Mouse (Mus musculus) embryonic facial prominence, embryonic 13.5 days (tissue): Measurements from ENCODE around the gene Tenm1. TPM values are rescaled to one million over a fixed set of nuclear protein-coding genes. Genes with fewer than 3 reads are reported as not detected.

Source experiments
- ATAC-seq: fragments of 200-750 bp; cut with Nextera tagmentation; 2 replicates; pipeline ENCODE4 v1.8.0; 2017; ENCODE audit warnings: low read depth; ENCODE audit not compliant: insufficient number of reproducible peaks, insufficient read depth, low FRiP score, low TSS enrichment
- H3K27ac ChIP-seq: fragments of 300-500 bp; sonication (generic); 2 replicates; pipeline ENCODE4 v1.5.1; 2015; ENCODE audit warnings: moderate library complexity, mild to moderate bottlenecking, inconsistent platforms
- H3K27me3 ChIP-seq: fragments of 300-500 bp; sonication (generic); 2 replicates; pipeline ENCODE4 v1.6.1; 2015; ENCODE audit warnings: mild to moderate bottlenecking, inconsistent platforms
- H3K36me3 ChIP-seq: fragments of 300-500 bp; sonication (generic); 2 replicates; pipeline ENCODE4 v1.6.1; 2015; ENCODE audit warnings: mild to moderate bottlenecking, inconsistent platforms
- H3K4me1 ChIP-seq: fragments of 300-500 bp; sonication (generic); 2 replicates; pipeline ENCODE4 v1.6.1; 2015; ENCODE audit warnings: inconsistent platforms
- H3K4me2 ChIP-seq: fragments of 300-500 bp; sonication (generic); 2 replicates; pipeline ENCODE4 v1.6.1; 2015; ENCODE audit warnings: moderate library complexity, mild to moderate bottlenecking, inconsistent platforms
- H3K4me3 ChIP-seq: fragments of 300-500 bp; sonication (generic); 2 replicates; pipeline ENCODE4 v1.5.1; 2015; ENCODE audit warnings: mild to moderate bottlenecking, inconsistent platforms
- H3K9ac ChIP-seq: fragments of 300-500 bp; sonication (generic); 2 replicates; pipeline ENCODE4 v1.6.1; 2015; ENCODE audit warnings: mild to moderate bottlenecking, inconsistent platforms
- H3K9me3 ChIP-seq: fragments of 300-500 bp; sonication (generic); 2 replicates; pipeline ENCODE4 v1.6.1; 2016; ENCODE audit warnings: inconsistent platforms
- WGBS: fragments of 180-500 bp; shearing (Covaris S2); methylation state at CpG from one replicate; pipeline ENCODE4 v1.1.7; 2015; ENCODE audit warnings: mixed read lengths; 5-methylcytosine and 5-hydroxymethylcytosine counted together
- polyA plus RNA-seq: library from polyadenylated mRNA; unstranded; fragments of >200 nt; fragmentation: Nextera tagmentation; extraction: Ambion mirVana; gene quantifications from 2 replicates; pipeline ENCODE4 v1.2.1, GENCODE M21; 2015

The Tenm1 gene
- 2.2 TPM in 2 replicates for polyA plus RNA-seq

DNA sequence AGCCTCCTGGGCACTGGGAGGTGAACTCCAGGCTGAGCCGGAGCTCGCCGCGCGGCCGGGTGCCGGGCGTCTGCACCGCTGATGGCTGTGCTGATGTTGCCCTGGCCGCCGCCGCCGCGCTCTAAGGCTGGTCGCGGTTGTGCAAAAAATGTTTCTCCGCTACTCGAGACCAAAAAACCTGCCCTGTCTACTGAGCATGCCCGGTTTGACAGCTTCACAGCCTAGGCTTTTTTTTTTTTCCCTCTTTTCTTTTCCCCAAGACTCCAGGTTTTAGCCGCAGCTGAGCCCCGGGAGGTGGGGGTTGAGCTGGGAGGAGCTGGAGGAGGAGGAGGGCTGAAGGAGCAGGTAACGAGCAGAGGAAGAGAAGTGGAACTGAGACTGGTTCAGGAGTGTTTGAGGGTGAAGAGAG is at the start of gene Tenm1:
Gene Tenm1, minus strand, starts transcription at position 272 of the 409 bp plus-strand sequence.
- no peaks in the 10 kb centered on the region for H3K9me3 ChIP-seq
- ATAC-seq, result peak; percentile 37; the same call in 1 of the 2 replicates
- H3K9ac ChIP-seq, result 0 out of 2 replicates have a peak within 1 kb of the TSS, but pooled peaks have one; percentile 46
- 23% methylated on average over 22 of the region's 22 CpGs for WGBS
- H3K4me1 ChIP-seq, result no peaks in the 10 kb centered on the region
- H3K4me2 ChIP-seq, result peak within 1 kb of the TSS; percentile 67
- no peak within 1 kb of the TSS for H3K27ac ChIP-seq
- H3K36me3 ChIP-seq, result no peaks in the 10 kb centered on the region
- H3K27me3 ChIP-seq, result peaks cover 20% of the 10 kb centered on the region
- peak within 1 kb of the TSS; percentile 40 for H3K4me3 ChIP-seq

GRCm38 (mm10) chrX:43467311-43467710 is 38.4 kb upstream of the Tenm1 start:
- ATAC-seq, result no peak
- Histone ChIP-seq H3K27ac (no peak overlapping the region), H3K4me2 (no peak overlapping the region), H3K9ac (no peak overlapping the region), H3K4me3 (no peak overlapping the region), H3K9me3 (no peaks in the 10 kb centered on the region), H3K4me1 (no peaks in the 10 kb centered on the region), H3K27me3 (no peaks in the 10 kb centered on the region), H3K36me3 (no peaks in the 10 kb centered on the region)

DNA sequence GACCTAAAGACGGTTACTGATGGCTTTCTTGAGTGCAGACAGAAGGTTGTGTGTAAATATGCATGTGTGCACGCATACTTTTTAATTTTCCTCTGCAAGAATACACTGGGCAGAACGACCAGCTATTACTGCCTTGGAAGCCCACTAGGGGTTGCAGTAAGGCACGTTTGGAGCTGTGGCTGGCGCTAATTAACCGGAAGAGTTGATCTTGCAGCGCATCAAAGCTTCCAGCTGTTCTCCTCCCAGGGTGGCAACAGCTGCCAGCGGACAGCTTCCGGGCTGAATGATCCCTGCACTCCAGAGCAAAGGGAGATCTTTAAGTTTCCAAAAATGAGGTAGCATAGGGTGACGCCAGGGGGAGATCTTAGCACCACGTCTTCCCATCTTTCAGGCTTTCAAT is 1.7 kb upstream of the Tenm1 start:
- H3K27ac ChIP-seq, result no peak overlapping the region
- peak overlapping the region; percentile 40 for H3K4me3 ChIP-seq
- WGBS, result 15% methylated on average over 11 of the region's 11 CpGs
- H3K9ac ChIP-seq, result no peak overlapping the region
- peaks cover 20% of the 10 kb centered on the region for H3K27me3 ChIP-seq
- no peaks in the 10 kb centered on the region for H3K4me1 ChIP-seq
- no peaks in the 10 kb centered on the region for H3K36me3 ChIP-seq
- no peak for ATAC-seq
- no peaks in the 10 kb centered on the region for H3K9me3 ChIP-seq
- H3K4me2 ChIP-seq, result peak overlapping the region; percentile 67

- 0 out of 2 replicates have a peak overlapping the region, but pooled peaks have one; percentile 46 for H3K9ac ChIP-seq
- H3K9me3 ChIP-seq, result no peaks in the 10 kb centered on the region
- H3K4me2 ChIP-seq, result peak overlapping the region; percentile 67
- H3K4me1 ChIP-seq, result no peaks in the 10 kb centered on the region
- ATAC-seq, result no peak
- H3K4me3 ChIP-seq, result peak overlapping the region; percentile 40
- H3K36me3 ChIP-seq, result no peaks in the 10 kb centered on the region
- H3K27me3 ChIP-seq, result peaks cover 20% of the 10 kb centered on the region
- 22% methylated on average over 25 of the region's 25 CpGs for WGBS
- H3K27ac ChIP-seq, result no peak overlapping the region
These were observed 1.1 kb upstream of the Tenm1 start for GRCm38 (mm10) chrX:43429982-43430531.

DNA sequence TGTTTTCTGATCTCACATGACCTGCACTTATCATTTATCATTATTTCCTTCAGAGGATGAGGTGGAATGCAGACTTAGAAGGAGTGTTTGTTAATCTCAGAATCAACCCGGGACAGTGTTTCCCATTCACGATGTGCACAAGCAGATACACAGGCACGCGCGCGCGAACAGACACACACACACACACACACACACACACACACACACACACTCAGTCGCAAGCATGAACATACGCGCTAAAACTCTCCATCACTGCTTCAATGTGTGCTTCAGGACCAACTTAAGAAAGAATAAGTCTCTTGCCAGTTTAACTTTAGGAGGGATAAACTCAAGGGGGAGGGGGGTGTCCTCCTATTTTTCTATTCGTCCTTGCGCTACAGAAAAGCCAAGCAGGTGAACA is 411 bp upstream of the Tenm1 start:
- ATAC-seq, result no peak
- Histone ChIP-seq H3K9ac (no peak overlapping the region), H3K9me3 (no peaks in the 10 kb centered on the region), H3K4me1 (no peaks in the 10 kb centered on the region), H3K27ac (no peak overlapping the region), H3K4me2 (peak overlapping the region; percentile 67), H3K27me3 (peaks cover 20% of the 10 kb centered on the region), H3K4me3 (peak overlapping the region; percentile 40), H3K36me3 (no peaks in the 10 kb centered on the region)
- WGBS, result 27% methylated on average over 12 of the region's 12 CpGs

- Histone ChIP-seq H3K36me3 (no peaks in the 10 kb centered on the region), H3K4me2 (peak overlapping the region; percentile 67), H3K9me3 (no peaks in the 10 kb centered on the region), H3K27me3 (peaks cover 20% of the 10 kb centered on the region), H3K9ac (no peak overlapping the region), H3K4me3 (peak overlapping the region; percentile 40), H3K27ac (no peak overlapping the region), H3K4me1 (no peaks in the 10 kb centered on the region)
- 20% methylated on average over 12 of the region's 12 CpGs for WGBS
- no peak for ATAC-seq
These were observed 963 bp downstream of the Tenm1 start for GRCm38 (mm10) chrX:43427961-43428365.

GRCm38 (mm10) chrX:43427111-43427510 is 1.8 kb downstream of the Tenm1 start:
- 29% methylated on average over 10 of the region's 10 CpGs for WGBS
- Histone ChIP-seq H3K4me3 (peak overlapping the region; percentile 40), H3K4me1 (no peaks in the 10 kb centered on the region)

GRCm38 (mm10) chrX:43397957-43398356 is 31.0 kb downstream of the Tenm1 start:
- H3K27me3 ChIP-seq, result no peaks in the 10 kb centered on the region
- H3K4me2 ChIP-seq, result no peak overlapping the region
- ATAC-seq, result no peak
- no peaks in the 10 kb centered on the region for H3K36me3 ChIP-seq
- H3K27ac ChIP-seq, result no peak overlapping the region
- WGBS, result 73% methylated on average over 3 of the region's 3 CpGs
- no peak overlapping the region for H3K4me3 ChIP-seq
- H3K4me1 ChIP-seq, result no peaks in the 10 kb centered on the region
- H3K9me3 ChIP-seq, result no peaks in the 10 kb centered on the region
- no peak overlapping the region for H3K9ac ChIP-seq

More at GRCm38 (mm10) chrX:43427111-43427510, 1.8 kb downstream of the Tenm1 start:
- no peak overlapping the region for H3K27ac ChIP-seq
- H3K27me3 ChIP-seq, result peaks cover 20% of the 10 kb centered on the region
- H3K9ac ChIP-seq, result no peak overlapping the region
- no peak for ATAC-seq
- no peaks in the 10 kb centered on the region for H3K36me3 ChIP-seq
- H3K4me2 ChIP-seq, result peak overlapping the region; percentile 67
- H3K9me3 ChIP-seq, result no peaks in the 10 kb centered on the region

DNA sequence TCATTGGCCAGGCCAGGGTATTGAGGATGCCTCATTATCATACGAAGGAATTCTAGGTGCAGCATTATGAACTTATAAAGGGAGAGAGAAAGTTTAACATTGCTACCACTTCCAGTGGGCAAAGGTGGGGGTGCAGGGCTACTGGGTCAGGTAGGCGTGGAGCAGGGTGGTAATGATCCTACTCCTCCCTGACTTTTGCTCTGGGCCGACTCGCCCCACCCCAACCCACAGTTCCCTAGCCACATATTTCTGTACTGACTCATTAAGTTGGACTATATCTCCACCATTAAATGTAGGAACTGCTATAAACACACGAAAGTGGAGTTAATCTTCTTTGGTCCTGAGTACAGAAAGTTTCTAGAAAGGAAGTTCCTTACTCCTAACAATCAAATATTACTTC is 40.8 kb downstream of the Tenm1 start:
- Histone ChIP-seq H3K27me3 (no peaks in the 10 kb centered on the region), H3K27ac (no peak overlapping the region), H3K4me3 (no peak overlapping the region), H3K9me3 (no peaks in the 10 kb centered on the region), H3K4me2 (no peak overlapping the region), H3K4me1 (no peaks in the 10 kb centered on the region), H3K36me3 (no peaks in the 10 kb centered on the region), H3K9ac (no peak overlapping the region)
- no peak for ATAC-seq
- whole genome bisulfite sequencing, result 74% methylated on average over 5 of the region's 5 CpGs

GRCm38 (mm10) chrX:43372526-43372925 is 56.4 kb downstream of the Tenm1 start:
- ATAC-seq, result no peak
- no peaks in the 10 kb centered on the region for H3K27me3 ChIP-seq

DNA sequence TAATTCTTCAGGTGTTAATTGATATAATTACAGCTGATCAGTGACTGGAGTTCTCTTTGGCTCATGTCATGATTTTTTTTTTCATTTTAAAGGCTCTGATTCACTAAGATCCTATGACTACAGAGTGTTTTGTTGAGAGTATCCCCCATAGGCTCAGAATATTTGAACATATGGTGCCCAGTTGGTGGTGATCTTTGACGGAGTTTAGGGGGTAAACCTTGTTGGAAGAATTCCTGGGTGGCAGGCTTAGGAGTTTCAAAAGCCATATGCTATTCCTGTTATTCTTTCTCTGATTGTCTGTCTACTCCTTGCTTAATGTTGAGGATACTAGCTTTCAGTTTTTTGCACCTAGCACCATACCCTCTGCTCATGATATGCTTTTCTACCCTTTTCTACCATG is 109.6 kb downstream of the Tenm1 start:
- Histone ChIP-seq H3K4me1 (no peaks in the 10 kb centered on the region), H3K36me3 (no peaks in the 10 kb centered on the region), H3K27ac (no peak overlapping the region), H3K4me3 (no peak overlapping the region), H3K9ac (no peak overlapping the region), H3K27me3 (no peaks in the 10 kb centered on the region), H3K9me3 (no peaks in the 10 kb centered on the region), H3K4me2 (no peak overlapping the region)
- 82% methylated on average over 1 of the region's 1 CpGs for WGBS
- no peak for ATAC-seq

More at GRCm38 (mm10) chrX:43372526-43372925, 56.4 kb downstream of the Tenm1 start:
- Histone ChIP-seq H3K4me2 (no peak overlapping the region), H3K9me3 (no peaks in the 10 kb centered on the region), H3K4me3 (no peak overlapping the region), H3K36me3 (no peaks in the 10 kb centered on the region), H3K4me1 (no peaks in the 10 kb centered on the region), H3K9ac (no peak overlapping the region), H3K27ac (no peak overlapping the region)
- WGBS, result 48% methylated on average over 1 of the region's 1 CpGs

DNA sequence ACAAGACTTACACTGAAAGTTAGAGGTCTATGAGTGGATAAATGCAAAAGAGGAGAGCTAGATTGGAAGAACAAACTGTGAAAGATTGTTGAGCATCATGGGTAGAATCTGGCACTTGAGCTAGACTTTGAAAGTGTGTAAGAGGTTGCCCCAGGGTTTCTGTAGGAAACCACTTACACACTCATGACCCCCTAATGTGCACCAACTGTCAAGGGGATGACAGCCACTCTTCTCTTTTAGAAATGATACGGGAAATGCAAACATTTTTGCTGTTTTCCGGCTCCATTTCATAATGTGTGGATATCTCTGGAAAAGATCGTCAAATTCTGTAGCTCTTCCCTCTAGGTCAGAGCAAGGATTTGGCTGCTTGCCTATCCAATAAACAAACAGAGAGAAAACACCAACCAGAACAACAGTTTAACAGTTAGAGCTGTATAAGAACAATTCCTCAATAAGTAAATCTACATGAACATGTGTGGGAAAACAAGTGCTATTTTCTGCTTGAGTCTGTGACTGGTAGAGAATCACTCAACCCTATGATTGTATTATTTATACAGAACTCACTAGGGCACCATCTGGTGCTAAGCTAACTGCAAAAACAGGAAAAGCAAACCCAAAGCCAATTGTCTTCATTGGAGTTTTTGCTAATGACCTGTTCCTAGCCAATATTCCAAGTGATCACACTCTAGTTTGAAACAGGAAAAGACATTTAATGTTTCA is 111.0 kb downstream of the Tenm1 start:
- WGBS, result 86% methylated on average over 3 of the region's 3 CpGs

More for the DNA sequence above, 111.0 kb downstream of the Tenm1 start:
- Histone ChIP-seq H3K27me3 (no peaks in the 10 kb centered on the region), H3K4me2 (no peak overlapping the region), H3K9ac (no peak overlapping the region), H3K4me3 (no peak overlapping the region), H3K9me3 (no peaks in the 10 kb centered on the region), H3K4me1 (no peaks in the 10 kb centered on the region), H3K36me3 (no peaks in the 10 kb centered on the region), H3K27ac (no peak overlapping the region)
- no peak for ATAC-seq
